Mouse (Mus musculus): ENCODE data around the gene Lrp11.

DNA sequence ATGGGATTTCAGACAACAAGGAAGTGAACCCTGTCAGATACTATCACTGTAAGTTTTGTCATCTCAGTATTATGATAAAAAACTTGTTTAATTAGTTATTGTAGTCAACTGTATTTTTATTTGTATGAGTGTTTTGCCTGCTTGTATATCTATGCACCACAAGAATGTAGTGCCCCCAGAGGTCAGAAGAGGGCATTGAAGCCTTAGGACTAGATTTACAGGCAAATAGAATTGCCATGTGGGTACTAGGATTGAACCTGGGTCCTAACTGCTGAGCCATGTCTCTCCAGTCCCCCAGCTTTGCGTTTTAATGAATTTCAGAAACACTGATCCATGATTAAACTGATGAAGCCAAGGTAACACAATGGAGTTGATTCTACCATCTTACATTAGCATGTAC is 84.1 kb downstream of the Lrp11 start:
- no peak for TF ChIP-seq POLR2A (IDR thresholded peaks at IDR 0.05; ENCODE audit: extremely low read depth, insufficient read depth, low read length)
- peak; percentile 44 for TF ChIP-seq CTCF (IDR thresholded peaks at IDR 0.05; ENCODE audit: low read depth, low read length)
